Mouse (Mus musculus) CD8-positive naive resting alpha-beta T cell, adult 2 months (primary cell): ENCODE measurements around the gene Pde6c.

Source experiments
- DNase-seq, 2 experiments: peaks; one replicate each; pipeline ENCODE4 v3.0.0; 2022; ENCODE audit warnings: low read depth in 2 of 2, low spot score in 2 of 2

Gene Pde6c

DNA sequence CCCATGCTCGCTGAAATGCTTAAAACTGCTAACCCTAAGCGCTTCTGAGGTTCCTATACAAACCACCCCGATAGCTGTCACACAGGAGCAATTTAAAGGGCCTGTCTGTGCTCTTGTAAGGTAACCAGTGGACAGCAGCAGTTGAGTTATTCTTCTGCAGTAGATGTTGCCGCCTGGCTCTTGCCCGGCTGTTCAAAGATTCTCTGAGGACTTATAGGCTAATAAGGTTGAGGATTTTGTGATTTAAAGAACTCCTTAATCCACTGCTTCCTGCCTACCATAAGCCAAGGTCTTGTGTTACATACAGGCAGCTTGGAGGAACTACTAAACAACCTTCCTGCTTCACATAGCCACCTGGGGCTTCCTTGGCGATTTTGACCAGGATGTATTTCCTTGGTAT is at the start of gene Pde6c:
TSS of gene Pde6c (plus strand) at position 301 of the 400 bp plus-strand sequence.
- DNase-seq: no peak

GRCm38 (mm10) chr19:38082931-38083525 is 49.6 kb upstream of the Pde6c start:
- DNase-seq: no peak

DNA sequence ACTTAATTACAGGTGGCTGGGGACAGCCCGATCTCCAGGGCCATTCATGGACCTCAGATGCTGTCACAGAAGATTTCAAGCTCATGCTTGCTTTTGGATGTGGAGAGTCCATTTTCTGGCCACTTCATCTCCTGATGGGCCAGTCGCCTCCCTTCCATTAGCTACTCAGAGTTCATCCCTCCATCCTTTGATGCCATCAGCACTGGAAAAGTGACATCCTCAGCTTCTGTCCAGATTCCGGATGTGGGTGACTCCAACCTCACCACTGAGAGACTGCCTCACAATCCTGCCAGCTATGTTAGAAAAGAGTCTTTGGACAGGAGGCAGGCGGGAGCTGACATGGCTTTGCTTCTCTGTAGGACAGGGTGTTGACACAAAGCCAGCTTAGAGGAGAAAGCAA is 46.7 kb upstream of the Pde6c start:
- DNase-seq: no peak

DNA sequence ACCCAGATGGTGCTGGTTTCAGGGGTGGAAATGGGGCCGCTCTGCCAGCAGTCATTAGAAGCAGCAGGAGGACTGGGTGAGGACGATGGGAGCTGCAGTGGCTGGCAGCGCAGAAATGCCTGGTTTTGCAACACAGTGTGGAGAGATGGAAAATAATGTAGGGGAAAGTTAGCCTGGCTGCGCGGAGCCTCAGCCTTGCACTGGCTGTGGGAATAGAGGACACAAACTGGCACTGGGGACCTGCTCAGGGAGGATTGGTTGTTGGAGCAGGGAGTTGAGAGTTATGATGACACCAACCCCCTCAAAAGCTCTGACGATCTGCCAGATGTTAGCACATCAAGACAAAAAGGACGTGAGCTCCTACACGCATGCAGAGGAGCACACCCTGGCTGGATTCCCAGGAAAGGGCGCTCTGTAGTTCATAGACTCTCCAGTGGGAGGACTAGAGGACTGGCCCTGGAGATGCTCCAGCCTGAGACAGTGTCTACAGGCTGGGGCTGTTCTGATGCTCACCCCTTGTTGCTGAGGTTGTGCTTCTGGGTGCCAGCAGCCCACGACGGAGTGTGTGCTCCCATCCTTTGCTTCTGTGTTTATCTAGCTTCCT is 45.5 kb upstream of the Pde6c start:
- DNase-seq: no peak

DNA sequence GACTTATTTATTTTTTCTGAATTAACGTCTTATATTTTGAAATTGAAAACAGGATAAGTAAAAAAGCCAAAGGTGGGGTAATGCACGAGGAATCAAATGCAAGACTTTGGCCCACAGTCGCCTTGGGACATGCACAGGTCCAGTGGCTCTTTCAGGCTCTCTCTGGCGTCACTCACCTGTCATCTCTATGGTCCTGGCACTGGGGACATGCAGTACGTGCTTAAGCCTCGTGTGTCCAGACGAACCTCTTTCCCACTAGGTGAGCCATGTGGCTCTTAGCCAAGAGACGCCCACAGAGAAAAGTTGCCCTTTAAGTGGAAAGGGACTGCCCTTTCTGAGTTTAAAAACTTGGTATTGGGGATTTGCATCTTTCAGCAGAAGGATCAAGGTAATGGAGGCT is 43.2 kb upstream of the Pde6c start:
- no peak for DNase-seq

DNA sequence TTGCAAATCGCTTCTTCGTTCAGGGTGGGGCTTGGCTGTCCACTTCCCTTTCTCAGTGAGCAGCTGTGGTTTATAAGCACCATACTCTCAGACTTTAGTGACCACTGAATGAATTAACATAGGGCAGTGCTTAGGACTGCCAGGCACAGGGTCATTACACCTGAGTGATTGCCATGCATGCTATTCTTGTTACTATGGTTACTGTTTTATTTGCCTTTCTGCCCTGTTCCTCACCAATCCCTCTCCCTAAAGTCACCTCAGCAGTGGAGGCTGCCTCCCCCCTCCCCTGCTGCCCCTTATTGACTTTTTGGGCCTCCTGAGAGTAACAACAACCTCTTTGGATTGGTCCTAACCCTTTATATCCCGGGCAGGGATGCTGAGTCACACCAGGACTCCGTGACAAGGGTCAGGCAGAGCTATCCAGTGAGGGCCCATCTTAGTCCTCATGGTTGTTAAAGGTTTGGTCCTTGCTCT is 41.0 kb upstream of the Pde6c start:
- DNase-seq: no peak

DNA sequence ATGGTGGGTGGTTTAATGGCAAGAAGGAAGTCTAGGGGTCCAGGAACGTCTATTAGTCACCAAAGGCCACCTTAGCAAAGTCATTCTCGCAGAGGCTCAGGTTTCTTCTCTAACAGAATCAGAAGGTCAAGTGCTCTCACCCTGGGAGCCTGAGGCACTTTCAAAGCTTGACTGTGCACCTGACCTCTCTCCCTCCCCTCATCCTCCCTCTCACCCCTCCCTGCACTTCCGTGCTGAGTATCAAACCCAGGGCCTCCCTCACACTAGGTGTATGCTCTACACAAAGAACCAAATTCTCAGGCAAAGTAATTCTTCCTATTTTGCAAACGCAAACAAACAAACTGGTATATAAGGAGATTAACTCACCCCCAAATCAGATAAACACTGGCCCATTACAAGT is 36.4 kb upstream of the Pde6c start:
- DNase-seq: no peak

- DNase-seq: no peak
These were observed 35.5 kb upstream of the Pde6c start, which contains the start of gene Ffar4 for GRCm38 (mm10) chr19:38096858-38097758. Gene Ffar4 (plus strand): TSS chr19:38097071.

DNA sequence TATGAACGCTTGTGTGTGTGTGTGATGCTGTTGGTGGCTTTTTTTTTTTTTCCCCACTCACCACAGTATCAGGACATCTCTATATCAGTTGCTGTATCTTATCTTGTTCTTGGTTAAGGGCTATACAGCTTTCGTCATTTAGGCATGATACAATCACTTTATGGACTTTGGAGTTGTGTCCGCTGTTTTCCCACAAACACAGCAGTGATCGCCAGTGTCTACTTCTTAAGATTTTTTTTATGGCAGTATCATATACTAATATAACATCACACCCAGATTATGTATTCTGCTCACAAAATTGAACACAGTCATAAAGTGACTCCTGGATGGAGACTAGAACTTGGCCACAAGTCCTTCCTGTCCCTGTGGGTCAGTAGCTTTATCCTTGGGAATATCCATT is 24.7 kb upstream of the Pde6c start:
- DNase-seq: no peak

DNA sequence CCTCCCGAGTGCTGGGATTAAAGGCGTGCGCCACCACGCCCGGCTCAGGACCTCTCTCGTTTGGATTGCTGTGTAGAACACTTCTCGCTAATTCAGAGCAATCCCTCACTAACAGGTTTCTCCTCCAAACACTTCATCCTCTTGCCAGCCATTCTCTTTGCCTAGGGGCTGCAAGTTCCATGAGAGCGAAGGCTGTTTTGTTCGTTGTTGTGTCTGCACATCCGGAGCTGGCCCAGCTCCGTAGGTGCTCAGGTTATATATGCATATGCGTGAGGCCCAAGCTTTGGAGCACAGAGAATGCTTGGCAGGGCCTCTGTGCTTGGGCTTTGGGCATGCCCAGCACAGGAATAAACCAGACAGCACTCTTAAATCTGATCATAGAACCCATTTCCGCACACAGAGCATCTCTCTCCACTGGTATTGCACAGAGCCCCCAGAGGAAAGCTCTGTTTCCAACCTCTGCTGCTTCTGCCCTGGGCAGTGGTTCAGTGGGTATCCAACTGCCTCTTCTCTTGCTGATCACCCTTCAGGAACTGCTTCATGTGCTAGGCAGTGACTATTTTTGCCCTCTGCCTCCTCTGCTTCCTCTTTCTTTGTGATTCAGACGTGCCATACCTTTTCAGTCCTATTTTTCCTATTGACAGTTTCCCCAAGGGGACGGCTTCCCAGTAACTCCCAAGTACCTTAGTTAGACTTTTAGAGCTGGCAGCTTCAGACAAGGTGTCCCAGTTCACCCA is 22.9 kb upstream of the Pde6c start:
- no peak for DNase-seq

DNA sequence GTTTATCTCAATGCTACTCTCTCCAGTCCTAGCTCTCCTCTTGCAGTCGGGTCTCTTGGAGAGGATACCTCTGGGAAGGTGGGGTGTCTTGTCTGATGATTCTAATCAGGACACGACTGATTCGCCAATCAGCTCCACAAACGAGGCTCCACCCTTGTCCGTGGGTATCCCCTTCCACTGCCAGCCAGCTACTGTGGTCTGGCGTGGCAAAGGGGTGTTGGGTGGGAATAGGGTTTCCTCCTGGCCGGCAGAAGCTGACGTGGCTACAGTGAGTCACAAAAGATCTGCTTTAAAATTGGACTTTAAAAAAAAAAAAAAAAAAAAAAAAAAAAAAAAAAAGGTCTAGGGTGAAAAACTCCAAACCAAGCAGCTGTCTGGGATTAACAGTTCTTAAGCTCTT is 21.5 kb upstream of the Pde6c start:
- no peak for DNase-seq

DNA sequence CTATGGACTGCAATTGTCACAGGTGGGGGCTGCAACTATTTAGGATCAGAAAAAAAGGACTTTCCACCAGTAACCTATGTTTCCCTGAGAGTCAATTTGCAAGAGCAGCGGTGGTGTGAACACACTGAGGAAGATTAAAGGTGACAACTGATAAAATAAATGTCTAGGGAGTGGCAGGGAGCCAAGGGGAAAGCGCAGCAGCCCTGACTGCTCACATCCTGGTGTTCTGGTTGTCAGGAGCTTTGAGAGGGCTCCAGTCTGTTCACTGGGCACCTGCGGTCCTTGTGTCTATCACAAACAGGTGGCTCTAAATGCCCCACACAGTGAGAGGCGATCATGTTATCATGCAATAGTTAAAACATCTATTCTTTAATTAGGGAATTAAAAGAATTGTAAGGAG is 20.0 kb upstream of the Pde6c start:
- DNase-seq: no peak

DNA sequence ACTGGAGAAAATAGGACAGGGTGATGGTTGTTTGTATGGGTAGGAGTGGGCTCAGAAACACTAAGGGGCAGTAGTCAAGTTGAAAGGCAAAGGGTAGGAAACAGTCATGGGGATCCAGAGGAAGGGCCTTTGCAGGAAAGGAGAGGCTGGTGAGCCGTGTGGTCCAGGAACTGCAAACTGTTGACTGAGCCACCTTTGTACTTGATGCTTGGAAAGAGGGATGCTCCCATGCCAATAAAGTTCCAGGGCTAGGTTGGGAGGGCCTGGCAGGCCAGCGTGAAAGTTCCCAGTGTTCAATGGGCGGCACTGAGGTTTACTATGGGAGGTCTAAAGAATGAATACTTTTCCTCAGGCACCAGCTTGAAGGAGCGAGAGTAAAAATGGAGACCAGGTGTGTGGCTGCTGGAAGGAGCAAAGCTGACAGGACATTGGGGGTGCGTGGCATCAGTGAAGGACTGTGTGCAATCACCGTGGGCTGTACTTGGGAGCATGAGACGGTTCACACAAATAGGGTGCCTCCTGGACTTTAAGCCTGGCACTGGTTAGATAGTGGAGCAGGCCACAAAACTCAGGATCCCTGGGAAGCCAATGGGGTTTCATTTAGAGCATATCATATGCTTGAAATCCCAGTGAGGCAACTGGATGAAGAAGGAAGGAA is 17.6 kb upstream of the Pde6c start:
- no peak for DNase-seq

GRCm38 (mm10) chr19:38120123-38120760 is 12.3 kb upstream of the Pde6c start:
- no peak for DNase-seq

DNA sequence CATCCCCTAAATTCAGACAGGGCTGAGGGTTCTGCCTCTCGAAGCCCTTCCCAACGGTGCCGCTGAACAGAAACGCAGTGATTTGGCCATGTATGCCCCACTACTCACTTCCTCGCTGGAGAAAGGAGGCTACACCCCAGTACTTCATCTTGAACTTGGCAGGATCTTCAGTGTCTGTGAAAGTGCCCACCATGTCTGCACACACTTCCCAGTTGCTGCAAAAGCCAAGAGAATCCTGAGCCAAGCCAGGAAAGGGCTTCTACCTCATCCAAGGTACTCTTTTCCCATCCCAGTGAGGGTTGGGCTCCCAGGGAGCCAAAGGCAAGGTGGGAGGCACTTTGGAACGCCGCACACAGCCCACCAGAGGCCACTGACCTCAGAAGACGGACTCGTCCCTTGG is 8.7 kb upstream of the Pde6c start:
- no peak for DNase-seq

- DNase-seq: no peak
These were observed 8.0 kb upstream of the Pde6c start for GRCm38 (mm10) chr19:38124401-38125218.

DNA sequence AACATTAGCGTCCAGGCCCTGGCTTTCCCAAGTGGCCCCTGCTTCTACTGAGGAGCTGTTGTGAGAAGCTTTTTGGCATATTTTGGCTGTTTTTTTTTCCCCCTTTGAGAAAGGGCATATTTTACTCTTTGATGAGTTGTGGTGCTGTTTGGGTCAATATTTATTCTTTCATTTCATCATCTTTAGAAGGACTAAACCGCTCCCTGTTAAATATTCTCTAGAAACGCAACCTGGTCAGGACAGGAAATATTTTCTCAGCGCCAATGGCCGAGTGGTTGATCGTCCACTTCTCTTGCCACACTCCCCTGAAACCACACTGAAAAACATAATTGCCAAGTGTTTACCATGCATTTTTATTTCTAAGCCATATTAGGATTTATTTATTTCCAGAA is 7.4 kb upstream of the Pde6c start, which contains the start of gene Rbp4:
TSS of gene Rbp4 (minus strand) at position 63 of the 392 bp plus-strand sequence.
- no peak for DNase-seq

DNA sequence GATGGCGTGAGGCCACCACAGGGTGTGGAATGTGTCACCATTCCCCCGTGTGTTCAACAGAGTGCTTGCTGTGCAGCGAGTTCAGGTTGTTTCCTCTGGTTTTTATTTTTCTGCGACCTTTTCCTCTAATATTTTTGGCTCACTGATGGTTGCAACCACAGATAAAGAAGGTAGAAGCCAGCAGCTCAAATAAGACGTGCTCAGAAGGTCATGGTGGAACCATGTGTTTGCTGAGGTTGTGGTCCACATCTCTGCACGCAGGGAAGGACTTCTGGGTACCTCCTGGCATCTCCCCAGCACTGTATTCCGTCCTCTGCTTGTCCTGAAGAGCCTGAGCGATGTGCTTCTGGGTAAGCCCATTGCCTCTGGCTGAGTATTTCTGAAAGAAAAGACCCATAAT is 5.9 kb upstream of the Pde6c start:
- no peak for DNase-seq

- DNase-seq: no peak
These were observed 1.4 kb downstream of the Pde6c start for GRCm38 (mm10) chr19:38133986-38134385.
